Mouse (Mus musculus) liver, postnatal 0 days (tissue): Measurements from ENCODE around the gene Extl2.

Experiments used
- CTCF ChIP-seq: sonication (generic); IDR thresholded peaks from 2 replicates; pipeline ENCODE4 v1.5.1; 2016; ENCODE audit warnings: antibody characterized with exemption, low read depth
- EP300 ChIP-seq: IDR thresholded peaks from 2 replicates; pipeline ENCODE4 v1.6.1; 2016; ENCODE audit warnings: antibody characterized with exemption, low read depth, mild to moderate bottlenecking

GRCm38 (mm10) chr3:115968745-115969530 lies 38.3 kb upstream of the Extl2 start:
- TF ChIP-seq CTCF: no peak
- no peak for TF ChIP-seq EP300
